Mouse (Mus musculus) midbrain, embryonic 13.5 days (tissue): ENCODE results near the gene Tas2r144. TPM values are rescaled to one million over a fixed set of nuclear protein-coding genes. Genes with fewer than 3 reads are reported as not detected.

Experiments used
- ATAC-seq: fragments of 200-750 bp; cut with Nextera tagmentation; 2 replicates; pipeline ENCODE4 v1.8.0; 2017; ENCODE audit warnings: mild to moderate bottlenecking, moderate TSS enrichment, moderate library complexity
- H3K27ac ChIP-seq: fragments of 300-500 bp; sonication (generic); 2 replicates; pipeline ENCODE4 v1.5.1; 2015; ENCODE audit warnings: inconsistent platforms, mild to moderate bottlenecking, moderate library complexity
- H3K27me3 ChIP-seq: fragments of 300-500 bp; sonication (generic); 2 replicates; pipeline ENCODE4 v1.6.1; 2015; ENCODE audit warnings: mild to moderate bottlenecking, inconsistent platforms
- H3K36me3 ChIP-seq: fragments of 300-500 bp; sonication (generic); 2 replicates; pipeline ENCODE4 v1.6.1; 2015; ENCODE audit warnings: mild to moderate bottlenecking, inconsistent platforms
- H3K4me1 ChIP-seq: fragments of 300-500 bp; sonication (generic); replicated peaks from 2 replicates; pipeline ENCODE4 v1.6.1; 2015; ENCODE audit warnings: inconsistent platforms
- H3K4me2 ChIP-seq: fragments of 300-500 bp; sonication (generic); replicated peaks from 2 replicates; pipeline ENCODE4 v1.6.1; 2015; ENCODE audit warnings: moderate library complexity, mild to moderate bottlenecking, inconsistent platforms
- H3K4me3 ChIP-seq: fragments of 300-500 bp; sonication (generic); replicated peaks from 2 replicates; pipeline ENCODE4 v1.5.1; 2015; ENCODE audit warnings: mild to moderate bottlenecking, inconsistent platforms
- H3K9ac ChIP-seq: fragments of 300-500 bp; sonication (generic); replicated peaks from 2 replicates; pipeline ENCODE4 v1.6.1; 2015; ENCODE audit warnings: mild to moderate bottlenecking, inconsistent platforms
- H3K9me3 ChIP-seq: fragments of 300-500 bp; sonication (generic); 2 replicates; pipeline ENCODE4 v1.6.1; 2016; ENCODE audit warnings: mild to moderate bottlenecking, inconsistent platforms
- WGBS: fragments of 180-500 bp; shearing (Covaris S2); methylation state at CpG from one replicate; pipeline ENCODE4 v1.1.7; 2015; 5-methylcytosine and 5-hydroxymethylcytosine counted together
- polyA plus RNA-seq: library from polyadenylated mRNA; unstranded; fragments of >200 nt; fragmentation: Nextera tagmentation; extraction: Ambion mirVana; gene quantifications from 2 replicates; pipeline ENCODE4 v1.2.1, GENCODE M21; 2015

Tas2r144 gene
- polyA plus RNA-seq = not detected in 2 replicates

DNA sequence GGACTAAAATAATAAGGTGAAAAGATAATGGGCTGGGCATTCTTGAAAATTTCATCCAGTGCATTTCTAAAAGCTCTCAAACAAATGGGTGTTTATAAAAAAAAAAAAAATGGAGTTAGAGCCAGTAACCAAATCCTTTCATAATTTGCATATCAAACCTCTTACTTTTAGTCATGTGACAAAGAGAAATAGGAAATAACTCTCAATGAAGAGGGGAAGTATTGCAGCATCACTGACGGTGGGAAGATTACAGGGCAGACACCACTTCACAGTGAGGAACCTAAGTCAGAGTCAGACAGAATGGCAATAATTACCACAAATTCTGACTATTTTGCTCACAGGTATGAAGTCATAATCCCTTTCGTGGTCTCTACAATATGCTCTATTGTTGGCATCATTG is at the start of gene Tas2r144:
Tas2r144 (plus strand) TSS at position 301 of the 400 bp plus-strand sequence.
- WGBS = 88% methylated on average over 2 of the region's 2 CpGs
- H3K27me3 ChIP-seq = no peaks in the 10 kb centered on the region
- no peak for ATAC-seq

GRCm38 (mm10) chr6:42182462-42182861 is 32.7 kb upstream of the Tas2r144 start:
- Histone ChIP-seq H3K4me3 (no peak overlapping the region), H3K9me3 (no peaks in the 10 kb centered on the region), H3K27me3 (no peaks in the 10 kb centered on the region), H3K9ac (no peak overlapping the region), H3K36me3 (no peaks in the 10 kb centered on the region), H3K4me1 (no peaks in the 10 kb centered on the region), H3K27ac (no peak overlapping the region), H3K4me2 (no peak overlapping the region)
- ATAC-seq = no peak
- WGBS = 79% methylated on average over 1 of the region's 1 CpGs

More for the DNA sequence above, at the start of gene Tas2r144:
- H3K27ac ChIP-seq = no peak within 1 kb of the TSS
- H3K4me3 ChIP-seq = no peak within 1 kb of the TSS
- H3K4me1 ChIP-seq = no peaks in the 10 kb centered on the region
- H3K9me3 ChIP-seq = no peaks in the 10 kb centered on the region
- H3K9ac ChIP-seq = no peak within 1 kb of the TSS
- H3K4me2 ChIP-seq = no peak within 1 kb of the TSS
- no peaks in the 10 kb centered on the region for H3K36me3 ChIP-seq

GRCm38 (mm10) chr6:42186230-42186629 is 28.9 kb upstream of the Tas2r144 start:
- no peaks in the 10 kb centered on the region for H3K36me3 ChIP-seq
- ATAC-seq = no peak
- no peaks in the 10 kb centered on the region for H3K27me3 ChIP-seq
- WGBS = 47% methylated on average over 3 of the region's 3 CpGs
- H3K27ac ChIP-seq = no peak overlapping the region
- H3K9me3 ChIP-seq = no peaks in the 10 kb centered on the region
- H3K4me2 ChIP-seq = no peak overlapping the region
- H3K4me1 ChIP-seq = no peaks in the 10 kb centered on the region
- no peak overlapping the region for H3K4me3 ChIP-seq
- H3K9ac ChIP-seq = no peak overlapping the region

- Histone ChIP-seq H3K9ac (no peak overlapping the region), H3K27ac (no peak overlapping the region), H3K4me3 (no peak overlapping the region), H3K4me1 (no peaks in the 10 kb centered on the region), H3K27me3 (no peaks in the 10 kb centered on the region), H3K9me3 (no peaks in the 10 kb centered on the region), H3K36me3 (no peaks in the 10 kb centered on the region), H3K4me2 (no peak overlapping the region)
- 49% methylated on average over 3 of the region's 3 CpGs for WGBS
- no peak for ATAC-seq
Measured at GRCm38 (mm10) chr6:42197710-42198109, 17.4 kb upstream of the Tas2r144 start.

DNA sequence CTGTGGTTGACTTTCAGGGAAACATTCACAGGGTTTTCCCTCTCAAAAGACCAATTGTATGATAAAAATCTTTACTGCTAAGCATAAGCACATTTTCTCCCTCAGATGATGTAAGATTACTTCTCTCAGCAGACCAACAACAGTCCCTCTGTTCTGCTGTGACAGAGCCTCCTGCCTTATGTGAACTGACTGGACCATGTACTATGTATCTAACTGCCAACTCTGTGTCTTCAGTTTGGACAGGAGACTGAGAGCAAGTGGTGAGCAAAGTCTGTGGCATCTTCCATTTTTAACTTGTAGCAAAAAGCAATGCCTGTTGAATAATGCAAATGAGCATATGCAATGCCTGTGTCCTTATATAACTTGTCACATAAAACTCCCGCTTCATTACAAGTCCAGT is 15.6 kb upstream of the Tas2r144 start:
- H3K4me3 ChIP-seq = no peak overlapping the region
- H3K4me2 ChIP-seq = no peak overlapping the region
- no peak overlapping the region for H3K27ac ChIP-seq
- H3K9me3 ChIP-seq = no peaks in the 10 kb centered on the region
- H3K4me1 ChIP-seq = no peaks in the 10 kb centered on the region
- H3K9ac ChIP-seq = no peak overlapping the region
- ATAC-seq = no peak
- no peaks in the 10 kb centered on the region for H3K36me3 ChIP-seq
- WGBS = 95% methylated on average over 1 of the region's 1 CpGs
- H3K27me3 ChIP-seq = no peaks in the 10 kb centered on the region

- Histone ChIP-seq H3K4me3 (no peak overlapping the region), H3K36me3 (no peaks in the 10 kb centered on the region), H3K9ac (no peak overlapping the region), H3K4me1 (no peaks in the 10 kb centered on the region), H3K9me3 (no peaks in the 10 kb centered on the region), H3K27ac (no peak overlapping the region), H3K4me2 (no peak overlapping the region), H3K27me3 (no peaks in the 10 kb centered on the region)
- ATAC-seq = no peak
- WGBS = 69% methylated on average over 3 of the region's 3 CpGs
Measured at GRCm38 (mm10) chr6:42222286-42222685, 7.2 kb downstream of the Tas2r144 start.

DNA sequence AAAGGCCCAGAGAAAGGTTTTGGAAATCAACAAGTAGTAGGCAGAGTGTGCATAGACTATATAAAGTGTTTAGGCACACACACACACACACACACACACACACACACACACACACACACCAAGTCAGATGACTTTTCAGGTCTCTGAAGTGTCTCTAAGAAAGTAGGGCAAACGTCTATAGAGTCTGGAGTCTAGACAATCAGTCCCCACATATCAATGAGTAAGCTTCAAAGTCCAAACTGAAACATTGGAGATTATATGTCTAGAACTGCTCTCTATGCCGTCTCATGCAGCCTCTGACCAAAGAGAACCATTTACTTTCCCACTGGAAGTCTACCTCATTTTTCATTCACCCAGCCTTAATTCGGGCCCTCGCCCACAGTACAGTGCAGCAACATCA is 9.9 kb downstream of the Tas2r144 start:
- Histone ChIP-seq H3K4me3 (no peak overlapping the region), H3K9me3 (no peaks in the 10 kb centered on the region), H3K4me1 (no peaks in the 10 kb centered on the region), H3K27me3 (no peaks in the 10 kb centered on the region), H3K9ac (no peak overlapping the region), H3K4me2 (no peak overlapping the region), H3K27ac (no peak overlapping the region), H3K36me3 (no peaks in the 10 kb centered on the region)
- no peak for ATAC-seq
- 81% methylated on average over 4 of the region's 4 CpGs for WGBS

DNA sequence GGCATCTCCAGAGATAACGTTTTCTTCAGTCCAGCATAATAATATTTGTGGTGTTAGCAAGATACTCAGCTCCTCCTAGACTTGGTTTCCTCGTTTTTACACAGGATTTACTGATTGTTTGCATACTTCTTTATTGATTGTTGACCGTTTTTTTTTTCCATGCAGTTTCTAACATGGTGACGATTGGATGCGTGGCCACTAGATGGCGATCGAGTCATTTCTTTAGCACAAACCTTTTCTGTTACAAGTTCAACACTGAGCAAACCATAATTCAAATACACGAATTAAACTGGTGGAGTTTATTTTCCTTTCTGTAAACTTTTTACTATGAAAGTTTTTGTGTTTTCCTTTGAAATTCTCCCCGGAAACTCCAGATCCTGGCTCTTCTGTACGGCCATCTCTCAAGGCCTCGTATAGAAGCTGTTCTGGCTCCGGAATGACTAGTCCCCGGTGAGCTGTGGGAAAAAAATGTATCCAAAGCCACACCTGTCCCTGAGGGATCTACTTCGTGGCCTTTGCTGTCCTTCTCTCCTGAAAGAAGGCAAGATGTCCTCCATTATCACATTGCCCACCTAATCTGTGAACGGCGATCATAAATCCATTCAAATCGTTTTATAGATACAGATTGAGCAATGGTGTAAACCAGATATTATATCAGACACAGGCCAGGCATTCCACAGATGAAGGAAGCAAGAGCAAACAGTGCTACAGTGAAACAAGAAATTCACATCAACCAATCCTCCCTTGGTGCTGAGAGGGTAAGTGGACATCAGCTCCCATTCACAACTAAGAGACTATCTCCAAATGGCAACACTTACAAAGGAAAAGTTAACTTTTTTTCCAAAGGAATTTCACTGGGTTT is 12.3 kb downstream of the Tas2r144 start:
- Histone ChIP-seq H3K4me2 (no peak overlapping the region), H3K9ac (no peak overlapping the region), H3K36me3 (no peaks in the 10 kb centered on the region), H3K27ac (no peak overlapping the region), H3K4me3 (no peak overlapping the region), H3K27me3 (no peaks in the 10 kb centered on the region), H3K4me1 (no peaks in the 10 kb centered on the region), H3K9me3 (no peaks in the 10 kb centered on the region)
- WGBS = 35% methylated on average over 17 of the region's 17 CpGs
- ATAC-seq = no peak

- H3K4me3 ChIP-seq = no peak overlapping the region
- no peak overlapping the region for H3K4me2 ChIP-seq
- H3K27ac ChIP-seq = no peak overlapping the region
- ATAC-seq = no peak
- H3K9ac ChIP-seq = no peak overlapping the region
- H3K9me3 ChIP-seq = no peaks in the 10 kb centered on the region
- 82% methylated on average over 4 of the region's 4 CpGs for WGBS
- no peaks in the 10 kb centered on the region for H3K4me1 ChIP-seq
- H3K36me3 ChIP-seq = no peaks in the 10 kb centered on the region
- no peaks in the 10 kb centered on the region for H3K27me3 ChIP-seq
Measured at GRCm38 (mm10) chr6:42229610-42230009, 14.5 kb downstream of the Tas2r144 start.

GRCm38 (mm10) chr6:42231191-42231590 is 16.1 kb downstream of the Tas2r144 start:
- Histone ChIP-seq H3K36me3 (no peaks in the 10 kb centered on the region), H3K9me3 (no peaks in the 10 kb centered on the region)

GRCm38 (mm10) chr6:42237276-42237805 is 22.2 kb downstream of the Tas2r144 start:
- Histone ChIP-seq H3K9ac (no peak overlapping the region), H3K36me3 (no peaks in the 10 kb centered on the region), H3K4me1 (no peaks in the 10 kb centered on the region), H3K4me3 (no peak overlapping the region), H3K9me3 (no peaks in the 10 kb centered on the region), H3K27ac (no peak overlapping the region), H3K4me2 (no peak overlapping the region), H3K27me3 (no peaks in the 10 kb centered on the region)
- no peak for ATAC-seq
- WGBS = 78% methylated on average over 6 of the region's 6 CpGs

More at GRCm38 (mm10) chr6:42231191-42231590, 16.1 kb downstream of the Tas2r144 start:
- Histone ChIP-seq H3K4me1 (no peaks in the 10 kb centered on the region), H3K27me3 (no peaks in the 10 kb centered on the region), H3K9ac (no peak overlapping the region), H3K4me2 (no peak overlapping the region), H3K4me3 (no peak overlapping the region), H3K27ac (no peak overlapping the region)
- ATAC-seq = no peak
- 87% methylated on average over 3 of the region's 3 CpGs for WGBS

GRCm38 (mm10) chr6:42241311-42242045 is 26.4 kb downstream of the Tas2r144 start:
- H3K9me3 ChIP-seq = no peaks in the 10 kb centered on the region
- H3K27me3 ChIP-seq = peaks cover 6% of the 10 kb centered on the region; the same call in 1 of the 2 replicates
- H3K4me1 ChIP-seq = 0 out of 2 replicates have a peak, but pooled peaks cover 8% of the 10 kb centered on the region
- H3K4me2 ChIP-seq = no peak overlapping the region
- H3K4me3 ChIP-seq = no peak overlapping the region
- ATAC-seq = no peak
- 80% methylated on average over 6 of the region's 6 CpGs for WGBS
- H3K27ac ChIP-seq = no peak overlapping the region
- H3K36me3 ChIP-seq = no peaks in the 10 kb centered on the region
- no peak overlapping the region for H3K9ac ChIP-seq
